Mouse (Mus musculus): ENCODE results near the gene Olfr530.

Olfr530 gene

GRCm38 (mm10) chr7:140376231-140376630 lies at the start of gene Olfr530:
Gene Olfr530 (minus strand): TSS chr7:140376331.
- no peak for DNase-seq

GRCm38 (mm10) chr7:140421539-140421938 lies 45.4 kb upstream of the Olfr530 start, which contains the start of gene Olfr532:
Gene Olfr532 (minus strand): TSS chr7:140421639.
- DNase-seq: no peak

- DNase-seq: no peak
These were observed 26.7 kb upstream of the Olfr530 start, which contains the start of gene Olfr531 for GRCm38 (mm10) chr7:140402818-140403217. Gene Olfr531 (minus strand): TSS chr7:140402918.

DNA sequence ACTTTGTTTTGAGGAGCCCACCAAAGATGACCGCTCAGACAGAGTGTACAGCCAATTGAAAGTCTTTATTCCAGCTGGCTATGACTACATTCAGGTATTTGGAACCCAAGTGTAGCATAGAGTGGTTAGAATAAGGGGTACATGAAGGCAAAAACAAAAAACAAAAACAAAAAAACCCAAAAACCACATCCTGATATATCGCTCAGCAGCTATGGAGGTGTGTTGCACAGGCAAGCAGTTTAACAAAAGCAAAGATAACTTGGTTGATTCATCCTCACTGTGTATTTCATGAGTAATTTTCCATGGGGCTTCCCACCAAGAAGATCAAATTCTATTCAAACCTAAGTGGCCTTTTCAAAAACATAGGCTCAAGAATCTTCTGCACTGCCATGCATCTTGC lies 780 bp upstream of the Olfr530 start:
- DNase-seq: no peak

- DNase-seq: no peak
These were observed 1.8 kb downstream of the Olfr530 start for GRCm38 (mm10) chr7:140374300-140374699.

- DNase-seq: no peak
These were observed 14.6 kb downstream of the Olfr530 start, which contains the start of gene Olfr60 for GRCm38 (mm10) chr7:140361571-140361970. Gene Olfr60 (minus strand): TSS chr7:140361671.

GRCm38 (mm10) chr7:140333717-140334116 lies 42.4 kb downstream of the Olfr530 start, which contains the start of gene Olfr527:
Gene Olfr527 (plus strand): TSS chr7:140334017.
- no peak for DNase-seq

GRCm38 (mm10) chr7:140329766-140330304 lies 46.3 kb downstream of the Olfr530 start:
- DNase-seq: no peak

All from cerebellum, postnatal 36 days (tissue).